Mouse (Mus musculus): ENCODE data around the gene Nnat. TPM values are rescaled to one million over a fixed set of nuclear protein-coding genes. Genes with fewer than 3 reads are reported as not detected.

Gene Nnat
- 54.6 and 65.5 TPM in 2 replicates for polyA plus RNA-seq (2015; fragmentation: Nextera tagmentation; extraction: Ambion mirVana)

DNA sequence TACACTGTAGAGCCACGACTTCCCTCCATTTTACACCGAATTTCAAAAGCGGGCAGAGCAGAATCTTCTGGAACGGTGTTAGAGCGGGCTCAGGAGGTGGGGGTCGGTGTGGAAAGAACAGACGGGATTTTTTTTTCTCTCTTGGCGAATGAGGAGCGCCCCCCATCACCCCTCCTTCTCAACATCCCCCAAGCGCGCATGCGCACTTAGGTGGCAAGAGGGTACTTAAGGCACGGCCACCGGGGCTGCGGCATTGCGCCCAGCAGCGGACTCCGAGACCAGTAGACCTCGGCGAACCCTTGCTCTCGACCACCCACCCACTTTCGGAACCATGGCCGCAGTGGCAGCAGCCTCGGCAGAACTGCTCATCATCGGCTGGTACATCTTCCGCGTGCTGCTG, at the start of gene Nnat:
Gene Nnat, plus strand, starts transcription at position 221 of the 400 bp plus-strand sequence.

GRCm38 (mm10) chr2:157571224-157571832, 11.4 kb downstream of the Nnat start, which contains the start of gene Blcap:
Blcap (minus strand) TSS chr2:157571274.

Small RNA genes lying within 50 kb of the gene (microRNA-seq; reads per million reads assigned to microRNA genes)
- gene Gm23134, result 1.5 reads per million

Other genes starting within 250 kb of the Nnat start
- gene Ghrh, start 212.6 kb upstream of the Nnat start, polyA plus RNA-seq (2015; fragmentation: Nextera tagmentation; extraction: Ambion mirVana), result not detected in 2 replicates
- gene Manbal, start 192.5 kb upstream of the Nnat start, polyA plus RNA-seq (2015; fragmentation: Nextera tagmentation; extraction: Ambion mirVana), result 107 and 113 TPM in 2 replicates
- gene Src, start 141.6 kb upstream of the Nnat start, polyA plus RNA-seq (2015; fragmentation: Nextera tagmentation; extraction: Ambion mirVana), result 17.9 and 19.5 TPM in 2 replicates
- 41.9 and 47.0 TPM in 2 replicates for gene Blcap, start 11.2 kb downstream of the Nnat start, polyA plus RNA-seq (2015; fragmentation: Nextera tagmentation; extraction: Ambion mirVana)
- 24.0 and 24.2 TPM in 2 replicates for gene Ctnnbl1, start 177.3 kb downstream of the Nnat start, polyA plus RNA-seq (2015; fragmentation: Nextera tagmentation; extraction: Ambion mirVana)